Mouse (Mus musculus) C2C12 (cell line): ENCODE measurements around the gene Tspo. TPM values are rescaled to one million over a fixed set of nuclear protein-coding genes. Genes with fewer than 3 reads are reported as not detected.

Experiments used
- H3K27me3 ChIP-seq: one replicate; pipeline ENCODE4 v1.6.1; 2011; ENCODE audit not compliant: control insufficient read depth, insufficient read depth, insufficient read length
- H3K36me3 ChIP-seq: one replicate; pipeline ENCODE4 v1.6.1; 2011; ENCODE audit not compliant: control insufficient read depth, insufficient read depth
- H3K4me3 ChIP-seq: one replicate; pipeline ENCODE4 v1.5.1; 2011; ENCODE audit warnings: mild to moderate bottlenecking, control low read depth; ENCODE audit not compliant: poor library complexity, insufficient read depth, severe bottlenecking
- H3K79me2 ChIP-seq: one replicate; pipeline ENCODE4 v1.6.1; 2011; ENCODE audit not compliant: control insufficient read depth, insufficient read depth
- H3K79me3 ChIP-seq: one replicate; pipeline ENCODE4 v1.6.1; 2011; ENCODE audit warnings: low read depth, control low read depth
- H3ac ChIP-seq: one replicate; pipeline ENCODE3; 2011; ENCODE audit warnings: low read depth; ENCODE audit not compliant: control insufficient read depth, insufficient read length
- CEBPB ChIP-seq: IDR thresholded peaks from one replicate; pipeline ENCODE4 v1.6.1; 2011; ENCODE audit warnings: low read depth, mild to moderate bottlenecking, control low read depth, moderate library complexity
- CTCF ChIP-seq: IDR thresholded peaks from one replicate; pipeline ENCODE4 v1.5.1; 2011; ENCODE audit not compliant: control insufficient read depth, insufficient read depth, insufficient read length
- FOSL1 ChIP-seq: IDR thresholded peaks from one replicate; pipeline ENCODE4 v1.8.0; 2011; ENCODE audit warnings: mild to moderate bottlenecking, low read length; ENCODE audit not compliant: poor library complexity, insufficient read depth, severe bottlenecking
- MAX ChIP-seq: IDR thresholded peaks from one replicate; pipeline ENCODE4 v1.6.1; 2011; ENCODE audit warnings: mild to moderate bottlenecking, control low read depth
- MYOD1 ChIP-seq: IDR thresholded peaks from one replicate; pipeline ENCODE4 v1.6.1; 2011; ENCODE audit warnings: low read depth; ENCODE audit not compliant: control insufficient read depth, insufficient read length
- MYOG ChIP-seq: IDR thresholded peaks from one replicate; pipeline ENCODE4 v1.6.1; 2011; ENCODE audit not compliant: control insufficient read depth, insufficient read length; ENCODE audit errors: extremely low read depth
- USF1 ChIP-seq: IDR thresholded peaks from one replicate; pipeline ENCODE4 v1.6.1; 2011; ENCODE audit warnings: low read depth, mild to moderate bottlenecking, control low read depth, moderate library complexity
- polyA plus RNA-seq: library from polyadenylated mRNA; unstranded; fragments of >200 nt; fragmentation: generic; extraction: Trizol; gene quantifications from one replicate; pipeline ENCODE4 v1.2.1, GENCODE M21; 2012; ENCODE audit warnings: missing spikeins

Gene Tspo
- polyA plus RNA-seq, 1 experiment: 693 TPM

GRCm38 (mm10) chr15:83553831-83554230 is 9.6 kb upstream of the Tspo start:
- Histone ChIP-seq H3K4me3 (no peak overlapping the region), H3K36me3 (peaks cover 20% of the 10 kb centered on the region), H3K27me3 (no peaks in the 10 kb centered on the region), H3K79me3 (peaks cover 4% of the 10 kb centered on the region), H3K79me2 (peaks cover 10% of the 10 kb centered on the region), H3ac (no peak overlapping the region)
- TF ChIP-seq CTCF (peak; percentile 18), CEBPB (no peak)

- H3K36me3 ChIP-seq: peaks cover 7% of the 10 kb centered on the region
- TF ChIP-seq FOSL1 (no peak), USF1 (no peak), MYOD1 (no peak), CTCF (no peak), CEBPB (no peak), MYOG (no peak), MAX (no peak)
- H3ac ChIP-seq: peak overlapping the region; percentile 93
- H3K27me3 ChIP-seq: no peaks in the 10 kb centered on the region
- H3K79me2 ChIP-seq: peaks cover 10% of the 10 kb centered on the region
- H3K79me3 ChIP-seq: peaks cover 4% of the 10 kb centered on the region
- peak overlapping the region; percentile 76 for H3K4me3 ChIP-seq
These were observed 8.0 kb upstream of the Tspo start for GRCm38 (mm10) chr15:83555161-83555974.

- Histone ChIP-seq H3K79me3 (peaks cover 15% of the 10 kb centered on the region), H3K27me3 (no peaks in the 10 kb centered on the region), H3K79me2 (peaks cover 25% of the 10 kb centered on the region)
These were observed 2.4 kb upstream of the Tspo start for GRCm38 (mm10) chr15:83560941-83561477.

GRCm38 (mm10) chr15:83562626-83563270 is 644 bp upstream of the Tspo start:
- H3K27me3 ChIP-seq: no peaks in the 10 kb centered on the region
- no peaks in the 10 kb centered on the region for H3K36me3 ChIP-seq
- peak overlapping the region; percentile 94 for H3K4me3 ChIP-seq
- peaks cover 42% of the 10 kb centered on the region for H3K79me2 ChIP-seq
- TF ChIP-seq CEBPB: no peak
- TF ChIP-seq CTCF: no peak
- TF ChIP-seq USF1: no peak
- TF ChIP-seq MAX: no peak
- TF ChIP-seq MYOD1: no peak
- no peak for TF ChIP-seq MYOG
- no peak for TF ChIP-seq FOSL1
- peaks cover 29% of the 10 kb centered on the region for H3K79me3 ChIP-seq
- peak overlapping the region; percentile 32 for H3ac ChIP-seq

More at GRCm38 (mm10) chr15:83560941-83561477, 2.4 kb upstream of the Tspo start:
- Histone ChIP-seq H3K36me3 (no peaks in the 10 kb centered on the region), H3ac (no peak overlapping the region), H3K4me3 (no peak overlapping the region)
- no peak for TF ChIP-seq USF1
- no peak for TF ChIP-seq FOSL1
- TF ChIP-seq CEBPB: no peak
- no peak for TF ChIP-seq CTCF
- TF ChIP-seq MAX: no peak
- TF ChIP-seq MYOG: no peak
- TF ChIP-seq MYOD1: no peak

GRCm38 (mm10) chr15:83563857-83564651 is 662 bp downstream of the Tspo start:
- H3K79me3 ChIP-seq: peaks cover 38% of the 10 kb centered on the region
- H3K36me3 ChIP-seq: peaks cover 7% of the 10 kb centered on the region
- H3K79me2 ChIP-seq: peaks cover 55% of the 10 kb centered on the region
- no peaks in the 10 kb centered on the region for H3K27me3 ChIP-seq
- peak overlapping the region; percentile 94 for H3K4me3 ChIP-seq
- TF ChIP-seq MYOD1 (no peak), MAX (peak; percentile 4)
- peak overlapping the region; percentile 70 for H3ac ChIP-seq
